Mouse (Mus musculus) heart, postnatal 36 days (tissue): ENCODE results near the gene C6. TPM values are rescaled to one million over a fixed set of nuclear protein-coding genes. Genes with fewer than 3 reads are reported as not detected.

ENCODE experiments used
- total RNA-seq, 2 experiments: library from RNA; stranded (reverse); gene quantifications; 2 replicates each; pipeline ENCODE4 v1.2.3; 2021

The C6 gene
- total RNA-seq, 2 experiments from 2014 or later: 0.19 TPM; not detected in 1

Other genes starting within 250 kb of the C6 start
- not detected for gene Mroh2b, start 171.6 kb downstream of the C6 start, total RNA-seq